Mouse (Mus musculus) liver, embryonic 14.5 days (tissue): ENCODE data around the gene Mab21l3. TPM values are rescaled to one million over a fixed set of nuclear protein-coding genes. Genes with fewer than 3 reads are reported as not detected.

Experiments
- ATAC-seq: fragments of 200-750 bp; cut with Nextera tagmentation; 2 replicates; pipeline ENCODE4 v1.8.0; 2017; ENCODE audit warnings: moderate number of reproducible peaks, mild to moderate bottlenecking, moderate library complexity; ENCODE audit not compliant: insufficient read depth
- DNase-seq, 3 experiments: peaks; one replicate each; pipeline ENCODE4 v3.0.0-alpha.2; 2012 to 2013; ENCODE audit warnings: low read depth in 3 of 3, low spot score in 3 of 3
- H3K27ac ChIP-seq: fragments of 300-500 bp; sonication (generic); 2 replicates; pipeline ENCODE4 v1.5.1; 2014; ENCODE audit warnings: moderate library complexity, mild to moderate bottlenecking, control low read depth, inconsistent platforms
- H3K27me3 ChIP-seq: fragments of 300-500 bp; sonication (generic); 2 replicates; pipeline ENCODE4 v1.6.1; 2014; ENCODE audit warnings: mild to moderate bottlenecking, low read length, moderate library complexity; ENCODE audit not compliant: control insufficient read depth, insufficient read depth
- H3K36me3 ChIP-seq: fragments of 300-500 bp; sonication (generic); replicated peaks from 2 replicates; pipeline ENCODE4 v1.6.1; 2014; ENCODE audit warnings: low read depth; ENCODE audit not compliant: control insufficient read depth, insufficient read depth
- H3K4me1 ChIP-seq, 2 experiments: fragments of 200-500 bp in 1 of 2; fragments of 300-500 bp in 1 of 2; sonication (generic) in 1 of 2; replicated peaks; 2 replicates each; pipeline ENCODE4 v1.6.1; 2012 to 2014; ENCODE audit warnings: antibody characterized with exemption in 1 of 2, inconsistent platforms in 1 of 2, low read length in 1 of 2; ENCODE audit not compliant: control insufficient read depth in 2 of 2, insufficient read depth in 2 of 2
- H3K4me2 ChIP-seq: fragments of 300-500 bp; sonication (generic); 2 replicates; pipeline ENCODE4 v1.6.1; 2014; ENCODE audit warnings: low read depth, mild to moderate bottlenecking, control low read depth, moderate library complexity
- H3K4me3 ChIP-seq, 2 experiments: fragments of 200-500 bp in 1 of 2; fragments of 300-500 bp in 1 of 2; sonication (generic) in 1 of 2; 2 replicates each; pipeline ENCODE4 v1.5.1; 2012 to 2014; ENCODE audit warnings: low read depth in 2 of 2, low read length in 2 of 2, mild to moderate bottlenecking in 2 of 2, control low read depth in 1 of 2, inconsistent platforms in 1 of 2, moderate library complexity in 1 of 2; ENCODE audit not compliant: insufficient read depth in 1 of 2
- H3K9ac ChIP-seq: fragments of 300-500 bp; sonication (generic); replicated peaks from 2 replicates; pipeline ENCODE4 v1.6.1; 2014; ENCODE audit warnings: mild to moderate bottlenecking, control low read depth, moderate library complexity
- H3K9me3 ChIP-seq: fragments of 300-500 bp; sonication (generic); 2 replicates; pipeline ENCODE4 v1.6.1; 2016; ENCODE audit warnings: low read length, mixed read lengths; ENCODE audit not compliant: control insufficient read depth
- CTCF ChIP-seq: IDR thresholded peaks from 2 replicates; pipeline ENCODE4 v1.5.1; 2016; ENCODE audit warnings: antibody characterized with exemption, low read depth, control low read depth
- EP300 ChIP-seq: IDR thresholded peaks from 2 replicates; pipeline ENCODE4 v1.6.1; 2016; ENCODE audit warnings: antibody characterized with exemption, low read depth
- WGBS: fragments of 180-500 bp; shearing (Covaris S2); extraction: QIAGEN DNeasy Blood & Tissue Kit; methylation state at CpG from one replicate; pipeline ENCODE4 v1.1.7; 2014; ENCODE audit not compliant: insufficient replicate concordance; 5-methylcytosine and 5-hydroxymethylcytosine counted together
- polyA plus RNA-seq, 2 experiments: library from polyadenylated mRNA; depleted of rRNA in 1 of 2; stranded (reverse) in 1 of 2; unstranded in 1 of 2; fragments of >200 nt; fragmentation: Nextera tagmentation in 1 of 2; extraction: Ambion mirVana in 1 of 2; gene quantifications; 2 replicates each; pipeline versions ENCODE4 v1.2.1 to v1.2.3; 2012 to 2014

Gene Mab21l3
- polyA plus RNA-seq, 2 experiments: 0.02 TPM; not detected in 1

GRCm38 (mm10) chr3:101861856-101862255 lies 13.1 kb upstream of the Mab21l3 start:
- no peak overlapping the region for H3K9ac ChIP-seq
- ATAC-seq: no peak
- DNase-seq: no peak
- 47% methylated on average over 3 of the region's 3 CpGs for whole genome bisulfite sequencing
- TF ChIP-seq EP300 (no peak), CTCF (no peak)
- no peaks in the 10 kb centered on the region for H3K36me3 ChIP-seq
- no peaks in the 10 kb centered on the region for H3K27me3 ChIP-seq
- H3K9me3 ChIP-seq: no peaks in the 10 kb centered on the region
- no peak overlapping the region for H3K4me2 ChIP-seq
- no peak overlapping the region for H3K4me3 ChIP-seq
- H3K4me1 ChIP-seq: no peaks in the 10 kb centered on the region
- no peak overlapping the region for H3K27ac ChIP-seq

- Histone ChIP-seq H3K36me3 (no peaks in the 10 kb centered on the region), H3K9me3 (no peaks in the 10 kb centered on the region), H3K4me3 (no peak overlapping the region), H3K4me2 (no peak overlapping the region), H3K27ac (no peak overlapping the region), H3K27me3 (no peaks in the 10 kb centered on the region), H3K9ac (no peak overlapping the region), H3K4me1 (no peaks in the 10 kb centered on the region)
- DNase-seq (no peak), ATAC-seq (no peak)
- TF ChIP-seq CTCF (no peak), EP300 (no peak)
- 69% methylated on average over 7 of the region's 7 CpGs for WGBS
Observed at GRCm38 (mm10) chr3:101860151-101860550, 11.4 kb upstream of the Mab21l3 start.

DNA sequence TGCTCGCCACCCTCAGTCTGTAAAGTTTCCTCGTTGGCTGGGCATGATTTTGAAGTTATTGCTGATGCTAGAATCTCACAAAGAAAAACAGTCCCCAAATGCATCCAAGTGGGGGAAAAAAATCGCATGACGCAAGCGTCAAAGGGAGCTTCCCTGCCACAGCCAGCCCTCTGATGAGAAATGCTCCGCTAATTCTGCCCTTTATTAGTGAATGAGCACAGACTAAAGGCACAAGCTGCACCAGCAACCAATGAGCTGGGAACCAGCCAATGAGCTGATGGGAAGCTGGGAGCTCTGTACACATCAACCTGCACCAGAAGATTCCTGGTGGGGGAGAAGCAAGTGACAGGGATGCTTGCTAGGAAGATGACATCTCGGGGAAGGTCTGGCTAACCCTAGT lies 11.0 kb upstream of the Mab21l3 start:
- Histone ChIP-seq H3K27ac (no peak overlapping the region), H3K27me3 (no peaks in the 10 kb centered on the region), H3K36me3 (no peaks in the 10 kb centered on the region), H3K4me3 (no peak overlapping the region), H3K4me1 (no peaks in the 10 kb centered on the region), H3K4me2 (no peak overlapping the region), H3K9me3 (no peaks in the 10 kb centered on the region), H3K9ac (no peak overlapping the region)
- TF ChIP-seq EP300 (no peak), CTCF (no peak)
- no peak for ATAC-seq
- DNase-seq: no peak
- WGBS: 76% methylated on average over 7 of the region's 7 CpGs

DNA sequence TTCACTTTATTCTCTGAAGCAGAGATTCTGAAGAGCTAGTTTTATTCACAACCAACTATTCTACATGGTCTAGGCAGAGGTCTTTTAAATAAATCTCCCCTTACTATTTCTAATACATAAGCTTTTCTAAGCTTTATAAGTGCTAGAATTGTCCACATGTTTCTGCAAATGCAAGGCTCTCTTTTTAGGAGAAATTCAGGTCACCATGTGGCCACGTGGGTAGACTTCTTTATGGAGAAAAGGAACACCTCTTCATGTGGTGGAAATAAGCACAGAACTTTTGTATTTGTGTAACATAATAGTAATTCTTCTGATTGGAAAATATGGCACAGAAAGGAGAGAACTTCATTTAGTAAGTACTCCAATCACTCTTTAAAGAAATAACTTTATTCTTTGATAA lies 5.3 kb upstream of the Mab21l3 start:
- WGBS: 45% methylated on average over 1 of the region's 1 CpGs
- DNase-seq: no peak

DNA sequence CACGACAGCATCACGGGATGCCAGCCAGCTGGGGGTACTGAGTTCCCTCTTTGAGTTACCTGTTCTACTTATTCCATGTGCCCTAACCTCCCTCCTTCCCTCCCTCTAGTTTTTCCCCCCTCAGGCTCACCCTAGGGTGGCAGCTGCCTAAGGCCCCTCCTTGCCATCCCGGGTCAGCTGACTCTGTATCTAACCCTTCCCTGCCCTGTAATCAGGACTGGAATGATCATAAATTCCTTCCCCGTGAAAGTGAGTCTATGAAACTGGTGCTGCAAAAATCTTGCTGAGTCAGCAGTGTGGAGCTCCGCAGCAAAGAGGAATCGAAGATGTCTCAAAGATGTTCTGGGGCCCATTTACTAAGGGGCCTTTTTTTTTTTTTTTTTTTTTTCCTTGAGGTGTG lies 2.6 kb upstream of the Mab21l3 start:
- no peaks in the 10 kb centered on the region for H3K9me3 ChIP-seq
- DNase-seq: no peak
- no peaks in the 10 kb centered on the region for H3K27me3 ChIP-seq
- no peaks in the 10 kb centered on the region for H3K36me3 ChIP-seq
- H3K4me2 ChIP-seq: no peak overlapping the region
- TF ChIP-seq EP300 (no peak), CTCF (no peak)
- no peak overlapping the region for H3K9ac ChIP-seq
- no peak for ATAC-seq
- H3K4me1 ChIP-seq: 0 out of 4 replicates have a peak, but pooled peaks cover 0 to 2% of the 10 kb centered on the region in 2 experiments
- 59% methylated on average over 6 of the region's 6 CpGs for WGBS
- H3K4me3 ChIP-seq: no peak overlapping the region
- H3K27ac ChIP-seq: no peak overlapping the region

More for the DNA sequence above, 5.3 kb upstream of the Mab21l3 start:
- TF ChIP-seq EP300: no peak
- no peak for TF ChIP-seq CTCF
- Histone ChIP-seq H3K4me2 (no peak overlapping the region), H3K36me3 (no peaks in the 10 kb centered on the region), H3K27ac (no peak overlapping the region), H3K4me3 (no peak overlapping the region), H3K27me3 (no peaks in the 10 kb centered on the region), H3K9me3 (no peaks in the 10 kb centered on the region), H3K4me1 (0 out of 4 replicates have a peak, but pooled peaks cover 0 to 2% of the 10 kb centered on the region in 2 experiments), H3K9ac (no peak overlapping the region)
- ATAC-seq: no peak
